Mouse (Mus musculus) granulocyte monocyte progenitor cell, adult 5-6 weeks (primary cell): ENCODE measurements around the gene Clcn1. TPM values are rescaled to one million over a fixed set of nuclear protein-coding genes. Genes with fewer than 3 reads are reported as not detected.

ENCODE experiments used
- ATAC-seq: replicated peaks from 2 replicates; pipeline ENCODE4 v1.8.0; 2016; ENCODE audit warnings: mild to moderate bottlenecking, moderate TSS enrichment, inconsistent platforms; ENCODE audit not compliant: poor library complexity, severe bottlenecking
- total RNA-seq, 2 experiments: library from RNA; stranded (forward) in 1 of 2; stranded (reverse) in 1 of 2; fragments of 200-712, 200-1000 nt in 1 of 2; fragments of >200 nt in 1 of 2; fragmentation: Nextera tagmentation in 1 of 2; gene quantifications; 2 replicates each; pipeline ENCODE4 v1.2.3; 2014 to 2017

Clcn1 gene
- total RNA-seq, 2 experiments from 2014 or later: not detected

- ATAC-seq: peak; percentile 8; the same call in 1 of the 2 replicates
These were observed 62.5 kb downstream of the Clcn1 start for GRCm38 (mm10) chr6:42349006-42349425.

GRCm38 (mm10) chr6:42349426-42350020, 63.0 kb downstream of the Clcn1 start, which contains the start of gene Zyx:
Zyx (plus strand) TSS chr6:42349630.
- peak; percentile 57 for ATAC-seq

- no peak for ATAC-seq
These were observed 63.8 kb downstream of the Clcn1 start for GRCm38 (mm10) chr6:42350021-42350967.

GRCm38 (mm10) chr6:42350968-42351775, 64.7 kb downstream of the Clcn1 start:
- no peak for ATAC-seq

GRCm38 (mm10) chr6:42351776-42352485, 65.4 kb downstream of the Clcn1 start:
- no peak for ATAC-seq

GRCm38 (mm10) chr6:42352486-42352846, 66.0 kb downstream of the Clcn1 start:
- ATAC-seq: no peak

- peak; percentile 43 for ATAC-seq
These were observed 66.7 kb downstream of the Clcn1 start for GRCm38 (mm10) chr6:42353180-42353579.

- peak; percentile 24 for ATAC-seq
These were observed 67.9 kb downstream of the Clcn1 start for GRCm38 (mm10) chr6:42354076-42355019.

- ATAC-seq: no peak
These were observed 68.9 kb downstream of the Clcn1 start for GRCm38 (mm10) chr6:42355366-42355765.

- ATAC-seq: no peak
These were observed 69.5 kb downstream of the Clcn1 start for GRCm38 (mm10) chr6:42355794-42356600.

GRCm38 (mm10) chr6:42356913-42357312, 70.4 kb downstream of the Clcn1 start:
- ATAC-seq: no peak

- ATAC-seq: no peak
These were observed 71.4 kb downstream of the Clcn1 start for GRCm38 (mm10) chr6:42357901-42358300.

- no peak for ATAC-seq
These were observed 72.4 kb downstream of the Clcn1 start for GRCm38 (mm10) chr6:42358901-42359300.

GRCm38 (mm10) chr6:42359364-42360147, 73.1 kb downstream of the Clcn1 start:
- no peak for ATAC-seq

GRCm38 (mm10) chr6:42360231-42360840, 73.9 kb downstream of the Clcn1 start:
- no peak for ATAC-seq

GRCm38 (mm10) chr6:42361041-42361895, 74.8 kb downstream of the Clcn1 start:
- ATAC-seq: no peak
